Mouse (Mus musculus) gastrocnemius, adult 2 months (tissue): ENCODE data around the gene Mrpl1. TPM values are rescaled to one million over a fixed set of nuclear protein-coding genes. Genes with fewer than 3 reads are reported as not detected.

Experiments used
- DNase-seq: peaks from one replicate; pipeline ENCODE4 v3.0.0; 2022
- H3K27ac ChIP-seq: fragments of 200-600 bp; 2 replicates; pipeline ENCODE4 v1.8.1; 2022; ENCODE audit warnings: mild to moderate bottlenecking
- H3K4me3 ChIP-seq: fragments of 200-600 bp; 2 replicates; pipeline ENCODE4 v1.8.1; 2022; ENCODE audit warnings: mild to moderate bottlenecking, moderate library complexity
- CTCF ChIP-seq: fragments of 200-600 bp; IDR thresholded peaks from 2 replicates; pipeline ENCODE4 v1.8.1; 2022; ENCODE audit warnings: antibody characterized with exemption, mild to moderate bottlenecking, moderate library complexity
- intact Hi-C: fragments of 180-260 bp; cut with DNase I; formaldehyde crosslinking; loops from one replicate; pipeline ENCODE4 v1.15.1; 2025
- total RNA-seq, 2 experiments: library from RNA; stranded (reverse); gene quantifications; 2 replicates each; pipeline ENCODE4 v1.2.3; 2021

The Mrpl1 gene
- total RNA-seq, 2 experiments from 2014 or later: 22.6 to 28.4 TPM

DNA sequence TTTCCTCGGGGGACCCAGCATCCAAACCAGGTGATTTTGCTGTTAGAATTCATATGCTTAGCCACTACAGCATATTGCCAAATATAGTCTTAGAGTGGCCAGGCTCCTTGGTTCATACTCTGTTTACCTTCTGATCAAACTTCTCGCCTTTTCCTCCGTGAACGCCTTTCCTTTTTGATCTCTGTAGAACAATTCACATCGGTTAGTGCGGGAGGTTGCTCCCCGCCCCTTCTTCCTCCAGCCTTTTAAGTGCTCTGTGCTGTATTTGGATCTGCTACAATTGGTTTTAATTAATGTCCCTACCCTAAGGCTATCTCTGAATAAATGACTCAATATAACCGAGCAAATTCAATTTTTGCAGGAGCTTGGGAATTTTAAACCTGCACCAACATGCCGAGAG is 33.2 kb upstream of the Mrpl1 start:
- Histone ChIP-seq H3K27ac (peak overlapping the region; percentile 65), H3K4me3 (peak overlapping the region; percentile 60)
- intact Hi-C loops: no loop called here
- DNase-seq: no peak
- TF ChIP-seq CTCF: no peak

GRCm38 (mm10) chr5:96176879-96177358 is 32.4 kb upstream of the Mrpl1 start:
- intact Hi-C loops: no loop called here
- TF ChIP-seq CTCF: no peak
- no peak for DNase-seq
- Histone ChIP-seq H3K4me3 (peak overlapping the region; percentile 60), H3K27ac (peak overlapping the region; percentile 65)

DNA sequence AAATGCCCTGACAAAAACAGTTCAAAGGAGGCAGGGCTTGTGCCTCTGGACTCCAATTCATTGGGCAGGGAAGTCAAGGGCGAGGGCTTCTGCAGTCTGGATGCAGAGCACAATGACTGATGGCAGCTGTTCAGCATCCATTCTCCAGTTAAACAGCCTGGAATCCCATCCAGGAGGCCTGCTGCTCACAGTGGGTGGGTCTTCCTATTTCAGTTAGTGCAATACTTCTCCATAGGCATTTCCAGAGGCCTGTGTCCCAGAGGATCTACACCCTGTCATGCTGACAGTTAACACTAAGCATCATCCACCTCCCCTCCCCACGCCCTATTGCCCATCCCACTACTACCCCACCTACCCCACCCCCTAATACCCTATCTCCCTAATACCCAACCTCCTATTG is 26.1 kb upstream of the Mrpl1 start:
- no peak for TF ChIP-seq CTCF
- no peak for DNase-seq
- intact Hi-C loops: no loop called here
- H3K27ac ChIP-seq: no peak overlapping the region
- no peak overlapping the region for H3K4me3 ChIP-seq

- intact Hi-C loops: no loop called here
- Histone ChIP-seq H3K4me3 (no peak overlapping the region), H3K27ac (no peak overlapping the region)
- no peak for DNase-seq
- TF ChIP-seq CTCF: no peak
Observed at GRCm38 (mm10) chr5:96183987-96184386, 25.3 kb upstream of the Mrpl1 start.

GRCm38 (mm10) chr5:96189761-96190160 is 19.5 kb upstream of the Mrpl1 start:
- H3K27ac ChIP-seq: no peak overlapping the region
- intact Hi-C loops: no loop called here
- no peak for DNase-seq
- TF ChIP-seq CTCF: no peak
- no peak overlapping the region for H3K4me3 ChIP-seq

DNA sequence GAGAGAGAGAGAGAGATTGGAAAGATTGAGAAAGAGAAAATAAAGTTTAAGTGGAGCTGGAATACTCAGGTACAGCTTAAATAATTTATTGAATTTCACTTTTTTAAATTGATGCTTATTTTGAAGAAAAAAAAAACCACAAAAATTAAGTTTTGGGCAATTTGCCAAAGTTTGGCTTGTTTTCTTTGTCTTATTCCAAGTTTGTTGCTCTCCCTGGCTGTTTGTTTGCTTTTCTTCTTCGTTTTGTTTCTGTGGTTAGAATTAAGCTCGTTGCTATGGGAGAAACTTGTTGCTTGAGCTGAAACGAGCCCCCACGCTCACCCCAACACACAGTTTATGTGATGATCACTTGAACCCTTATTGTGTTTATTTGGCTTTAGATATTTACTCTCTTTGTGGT is 18.0 kb upstream of the Mrpl1 start:
- no peak overlapping the region for H3K27ac ChIP-seq
- intact Hi-C loops: no loop called here
- no peak for TF ChIP-seq CTCF

GRCm38 (mm10) chr5:96196547-96197052 is 12.7 kb upstream of the Mrpl1 start:
- H3K27ac ChIP-seq: peak overlapping the region; percentile 60
- TF ChIP-seq CTCF: peak; percentile 22; the same call in 1 of the 2 replicates
- no peak overlapping the region for H3K4me3 ChIP-seq
- intact Hi-C loops: no loop called here
- DNase-seq: no peak

More for the DNA sequence above, 18.0 kb upstream of the Mrpl1 start:
- DNase-seq: no peak
- no peak overlapping the region for H3K4me3 ChIP-seq

DNA sequence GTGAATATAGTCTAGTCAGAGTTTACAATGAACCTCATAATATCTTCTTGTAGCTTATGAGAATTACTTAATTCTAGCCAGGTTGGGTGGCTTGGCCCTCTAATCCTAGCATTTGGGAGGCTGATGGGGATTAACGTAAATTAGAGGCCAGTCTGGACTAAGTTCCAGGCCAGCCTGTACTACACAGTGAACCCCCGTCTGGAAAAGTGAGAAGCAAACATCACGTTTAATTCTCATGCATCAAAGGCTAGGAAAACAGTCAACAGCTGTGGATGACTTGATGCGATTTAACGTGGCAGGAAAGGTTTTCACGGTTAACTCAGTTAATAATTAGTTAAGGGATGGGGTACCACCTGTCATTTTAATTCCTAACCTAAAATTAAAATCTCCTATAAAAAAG is 11.0 kb upstream of the Mrpl1 start:
- intact Hi-C loops: no loop called here
- no peak for TF ChIP-seq CTCF
- H3K4me3 ChIP-seq: no peak overlapping the region
- no peak overlapping the region for H3K27ac ChIP-seq
- DNase-seq: no peak

DNA sequence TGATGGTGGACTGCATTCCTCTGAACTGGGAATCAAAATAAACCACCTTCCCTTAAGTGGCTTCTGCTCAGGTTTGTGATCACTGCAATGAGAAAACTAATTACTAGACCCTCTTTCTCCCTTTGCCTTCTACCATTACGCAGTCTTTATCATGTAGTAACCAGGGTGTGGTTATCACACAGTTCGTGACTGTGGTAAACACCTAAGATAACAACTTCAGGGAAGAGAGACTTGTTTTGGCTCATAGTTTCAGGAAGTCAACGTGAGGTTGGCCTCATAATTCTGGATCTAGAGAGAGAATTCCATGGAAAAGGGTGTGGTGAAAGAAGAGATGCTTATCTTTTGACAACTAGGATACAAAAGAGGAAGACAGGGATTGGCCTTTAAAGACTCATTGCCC is 9.0 kb upstream of the Mrpl1 start:
- no peak for TF ChIP-seq CTCF
- intact Hi-C loops: no loop called here
- H3K4me3 ChIP-seq: no peak overlapping the region
- H3K27ac ChIP-seq: no peak overlapping the region
- no peak for DNase-seq

DNA sequence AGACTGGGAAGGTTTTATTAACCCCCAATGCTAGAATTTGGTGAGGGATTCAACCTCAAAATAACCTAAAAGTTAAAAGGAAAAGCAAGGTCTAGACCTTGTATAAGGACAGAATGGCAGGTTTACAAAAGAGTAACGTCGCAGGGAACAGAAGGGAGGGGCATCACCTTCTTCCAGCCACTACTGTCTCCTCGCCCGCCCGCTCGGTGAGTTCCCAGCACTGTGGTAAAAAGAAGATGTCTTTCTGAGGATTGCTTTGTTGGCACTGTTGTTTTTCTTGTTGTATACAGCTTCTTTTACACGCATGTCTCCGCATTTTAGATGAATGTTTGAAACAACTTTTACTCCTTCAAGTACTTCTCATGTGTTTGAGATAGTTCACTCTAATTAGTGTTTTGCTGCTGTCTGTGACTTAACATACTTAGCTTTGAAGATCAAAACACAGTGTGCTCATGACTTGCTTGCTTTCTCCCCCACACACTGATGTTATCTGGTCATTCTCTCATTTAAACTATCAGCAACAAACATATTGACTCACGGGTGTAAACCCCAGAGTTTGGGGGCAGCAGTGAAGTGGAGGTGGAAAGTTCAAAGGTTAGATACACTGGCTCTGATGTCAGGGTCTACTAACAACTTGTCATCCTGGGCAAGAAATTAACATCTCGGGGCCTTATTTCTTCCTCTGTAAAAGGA is 7.7 kb upstream of the Mrpl1 start:
- intact Hi-C loops: no loop called here

GRCm38 (mm10) chr5:96206897-96207296 is 2.4 kb upstream of the Mrpl1 start:
- Histone ChIP-seq H3K4me3 (no peak overlapping the region), H3K27ac (no peak overlapping the region)
- peak; percentile 36 for DNase-seq
- intact Hi-C loops: no loop called here
- TF ChIP-seq CTCF: no peak

More for the DNA sequence above, 7.7 kb upstream of the Mrpl1 start:
- Histone ChIP-seq H3K4me3 (no peak overlapping the region), H3K27ac (no peak overlapping the region)
- no peak for TF ChIP-seq CTCF
- no peak for DNase-seq

GRCm38 (mm10) chr5:96207531-96207930 is 1.8 kb upstream of the Mrpl1 start:
- H3K27ac ChIP-seq: no peak overlapping the region
- intact Hi-C loops: no loop called here
- H3K4me3 ChIP-seq: no peak overlapping the region
- no peak for TF ChIP-seq CTCF
- DNase-seq: no peak

DNA sequence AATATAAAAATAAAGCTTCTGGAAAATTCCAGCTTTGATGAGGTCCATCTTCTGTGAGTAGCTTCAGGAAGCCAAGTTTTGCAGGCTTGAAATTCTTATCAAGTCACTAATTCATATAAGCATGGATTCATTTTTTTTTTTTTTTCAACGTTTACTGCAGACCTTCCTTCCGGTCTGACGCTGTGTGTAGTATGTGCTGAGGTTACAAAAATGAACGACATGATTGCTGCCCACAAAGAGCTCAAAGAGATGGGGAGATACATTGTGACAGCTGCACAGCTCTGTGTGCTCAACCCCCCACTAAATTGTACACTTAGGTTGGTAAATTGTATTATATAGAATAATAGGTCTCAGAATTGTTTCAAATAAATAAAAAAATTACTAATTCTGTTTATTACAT is 750 bp upstream of the Mrpl1 start:
- intact Hi-C loops: loop anchor here (2.0 kb wide), 1 partner anchor 46 kb away; no protein-coding TSS in a partner anchor
- TF ChIP-seq CTCF: no peak
- no peak for DNase-seq
- Histone ChIP-seq H3K4me3 (no peak overlapping the region), H3K27ac (peak overlapping the region; percentile 88)
